Mouse (Mus musculus): ENCODE results near the gene Plac8. TPM values are rescaled to one million over a fixed set of nuclear protein-coding genes. Genes with fewer than 3 reads are reported as not detected.

Gene Plac8
- total RNA-seq (2014; rRNA removed) (1.3 and 3.9 TPM in 2 replicates), polyA plus RNA-seq (2015; fragmentation: Nextera tagmentation; extraction: Ambion mirVana) (2.8 and 3.4 TPM in 2 replicates)

- Histone ChIP-seq H3K4me2 (ENCODE audit: low read depth, low read length) (no peak within 1 kb of the TSS), H3K4me1 (ENCODE audit: insufficient read depth, low read length) (no peaks in the 10 kb centered on the region), H3K27ac (no peak within 1 kb of the TSS), H3K9ac (replicated peaks; ENCODE audit: low read length) (no peak within 1 kb of the TSS), H3K9me3 (ENCODE audit: low read length) (no peaks in the 10 kb centered on the region), H3K36me3 (ENCODE audit: insufficient read depth, low read length) (no peaks in the 10 kb centered on the region), H3K4me3 (ENCODE audit: low read length) (no peak within 1 kb of the TSS), H3K27me3 (ENCODE audit: insufficient read depth, low read length) (no peaks in the 10 kb centered on the region)
- no peak for TF ChIP-seq CTCF (IDR thresholded peaks at IDR 0.05; ENCODE audit: low read depth)
- DNase-seq (ENCODE audit: low spot score) (no peak), ATAC-seq (no peak)
- 44% methylated on average over 7 of the region's 7 CpGs for WGBS
Measured at GRCm38 (mm10) chr5:100572069-100572468, at the start of gene Plac8. Gene Plac8 (minus strand): TSS chr5:100572245.

- Histone ChIP-seq H3K27me3 (ENCODE audit: insufficient read depth, low read length) (no peaks in the 10 kb centered on the region), H3K9me3 (ENCODE audit: low read length) (no peaks in the 10 kb centered on the region), H3K4me2 (ENCODE audit: low read depth, low read length) (no peak overlapping the region), H3K4me1 (ENCODE audit: insufficient read depth, low read length) (no peaks in the 10 kb centered on the region), H3K9ac (replicated peaks; ENCODE audit: low read length) (no peak overlapping the region), H3K36me3 (ENCODE audit: insufficient read depth, low read length) (no peaks in the 10 kb centered on the region), H3K27ac (no peak overlapping the region), H3K4me3 (ENCODE audit: low read length) (no peak overlapping the region)
- TF ChIP-seq CTCF (IDR thresholded peaks at IDR 0.05; ENCODE audit: low read depth), result no peak
- DNase-seq (ENCODE audit: low spot score), result no peak
- no peak for ATAC-seq
- 71% methylated on average over 9 of the region's 9 CpGs for WGBS
Measured at GRCm38 (mm10) chr5:100620952-100621351, 48.9 kb upstream of the Plac8 start.

- no peak overlapping the region for H3K27ac ChIP-seq
- no peaks in the 10 kb centered on the region for H3K4me1 ChIP-seq (ENCODE audit: insufficient read depth, low read length)
- H3K9ac ChIP-seq (replicated peaks; ENCODE audit: low read length), result no peak overlapping the region
- no peaks in the 10 kb centered on the region for H3K9me3 ChIP-seq (ENCODE audit: low read length)
- H3K4me2 ChIP-seq (ENCODE audit: low read depth, low read length), result no peak overlapping the region
- ATAC-seq (no peak), DNase-seq (ENCODE audit: low spot score) (no peak)
- H3K4me3 ChIP-seq (ENCODE audit: low read length), result no peak overlapping the region
- WGBS, result 90% methylated on average over 15 of the region's 15 CpGs
- no peaks in the 10 kb centered on the region for H3K27me3 ChIP-seq (ENCODE audit: insufficient read depth, low read length)
- no peak for TF ChIP-seq CTCF (IDR thresholded peaks at IDR 0.05; ENCODE audit: low read depth)
- no peaks in the 10 kb centered on the region for H3K36me3 ChIP-seq (ENCODE audit: insufficient read depth, low read length)
Measured at GRCm38 (mm10) chr5:100619586-100620275, 47.7 kb upstream of the Plac8 start.

GRCm38 (mm10) chr5:100613896-100614768 is 42.1 kb upstream of the Plac8 start:
- H3K4me2 ChIP-seq (ENCODE audit: low read depth, low read length), result no peak overlapping the region
- no peak overlapping the region for H3K27ac ChIP-seq
- no peaks in the 10 kb centered on the region for H3K4me1 ChIP-seq (ENCODE audit: insufficient read depth, low read length)
- 87% methylated on average over 17 of the region's 17 CpGs for WGBS
- no peaks in the 10 kb centered on the region for H3K27me3 ChIP-seq (ENCODE audit: insufficient read depth, low read length)
- H3K9me3 ChIP-seq (ENCODE audit: low read length), result no peaks in the 10 kb centered on the region
- no peaks in the 10 kb centered on the region for H3K36me3 ChIP-seq (ENCODE audit: insufficient read depth, low read length)
- H3K9ac ChIP-seq (replicated peaks; ENCODE audit: low read length), result no peak overlapping the region
- no peak for TF ChIP-seq CTCF (IDR thresholded peaks at IDR 0.05; ENCODE audit: low read depth)
- H3K4me3 ChIP-seq (ENCODE audit: low read length), result no peak overlapping the region
- ATAC-seq, result no peak
- no peak for DNase-seq (ENCODE audit: low spot score)

- TF ChIP-seq CTCF (IDR thresholded peaks at IDR 0.05; ENCODE audit: low read depth), result no peak
- Histone ChIP-seq H3K9ac (replicated peaks; ENCODE audit: low read length) (no peak overlapping the region), H3K27ac (no peak overlapping the region), H3K4me1 (ENCODE audit: insufficient read depth, low read length) (0 out of 2 replicates have a peak, but pooled peaks cover 4% of the 10 kb centered on the region), H3K9me3 (ENCODE audit: low read length) (no peaks in the 10 kb centered on the region), H3K4me2 (ENCODE audit: low read depth, low read length) (no peak overlapping the region), H3K27me3 (ENCODE audit: insufficient read depth, low read length) (no peaks in the 10 kb centered on the region), H3K4me3 (ENCODE audit: low read length) (no peak overlapping the region), H3K36me3 (ENCODE audit: insufficient read depth, low read length) (no peaks in the 10 kb centered on the region)
- WGBS, result 84% methylated on average over 9 of the region's 9 CpGs
- no peak for ATAC-seq
- DNase-seq (ENCODE audit: low spot score), result no peak
Measured at GRCm38 (mm10) chr5:100607868-100608267, 35.8 kb upstream of the Plac8 start.

GRCm38 (mm10) chr5:100607090-100607762 is 35.2 kb upstream of the Plac8 start:
- DNase-seq (ENCODE audit: low spot score) (no peak), ATAC-seq (no peak)
- Histone ChIP-seq H3K4me3 (ENCODE audit: low read length) (no peak overlapping the region), H3K27ac (no peak overlapping the region), H3K4me2 (ENCODE audit: low read depth, low read length) (no peak overlapping the region), H3K9ac (replicated peaks; ENCODE audit: low read length) (no peak overlapping the region), H3K36me3 (ENCODE audit: insufficient read depth, low read length) (no peaks in the 10 kb centered on the region), H3K4me1 (ENCODE audit: insufficient read depth, low read length) (0 out of 2 replicates have a peak, but pooled peaks cover 4% of the 10 kb centered on the region), H3K27me3 (ENCODE audit: insufficient read depth, low read length) (no peaks in the 10 kb centered on the region), H3K9me3 (ENCODE audit: low read length) (no peaks in the 10 kb centered on the region)
- 71% methylated on average over 4 of the region's 4 CpGs for WGBS
- no peak for TF ChIP-seq CTCF (IDR thresholded peaks at IDR 0.05; ENCODE audit: low read depth)

Data from hindbrain, postnatal 0 days (tissue).